Mouse (Mus musculus) heart, postnatal 10 days (tissue): ENCODE measurements around the gene Golt1a. TPM values are rescaled to one million over a fixed set of nuclear protein-coding genes. Genes with fewer than 3 reads are reported as not detected.
A peak's percentile ranks its signal among the peaks of the same experiment; 100 is the strongest.

Source experiments
- DNase-seq, 2 experiments: peaks; one replicate each; pipeline ENCODE4 v3.0.0; 2021
- intact Hi-C: fragments of 180-260 bp; cut with DNase I; formaldehyde crosslinking; loops from one replicate; pipeline ENCODE4 v1.15.1; 2025
- total RNA-seq, 2 experiments: library from RNA; stranded (reverse); gene quantifications; 2 replicates each; pipeline ENCODE4 v1.2.3; 2021

Golt1a gene
- total RNA-seq, 2 experiments from 2014 or later = not detected

DNA sequence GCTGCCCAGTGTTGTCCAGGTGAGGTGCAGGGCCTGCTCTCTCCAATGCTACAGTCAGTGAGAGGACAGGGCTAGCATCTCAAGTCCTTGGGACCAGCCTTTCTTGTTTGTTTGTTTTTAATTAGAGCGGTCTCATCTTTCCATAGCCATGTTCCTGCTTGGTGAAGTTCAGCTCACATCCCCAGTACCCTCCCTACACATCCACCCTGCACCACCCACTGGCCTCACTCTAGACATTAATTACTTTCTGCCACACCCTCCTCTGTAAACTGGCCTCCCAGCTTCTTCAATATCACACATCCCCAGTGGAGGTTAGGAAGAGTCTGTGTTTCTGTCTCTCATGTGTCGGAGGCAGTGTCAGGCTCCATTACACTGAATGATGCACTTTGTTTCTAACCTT is 34.8 kb downstream of the Golt1a start:
- intact Hi-C loops = no loop called here
- DNase-seq = no peak

DNA sequence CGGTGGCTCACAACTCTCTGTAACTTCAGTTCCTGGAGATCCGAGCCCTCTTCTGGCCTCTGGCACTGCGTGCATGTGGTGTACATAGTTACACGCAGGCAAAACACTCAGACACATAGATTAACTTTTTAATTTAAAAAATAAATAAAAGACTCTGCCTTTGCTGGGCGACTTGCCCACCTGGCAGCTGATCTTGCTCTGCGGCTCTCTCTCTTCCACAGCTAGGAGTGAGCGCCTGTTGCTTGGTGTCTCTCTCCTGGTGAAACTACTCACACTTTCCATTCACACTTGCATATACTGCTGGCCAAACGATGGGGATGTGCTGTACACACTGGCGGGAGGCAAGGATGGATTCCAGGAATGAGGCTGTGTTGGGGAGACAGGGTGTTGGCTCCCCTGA is 36.9 kb downstream of the Golt1a start:
- DNase-seq = no peak
- intact Hi-C loops = no loop called here

DNA sequence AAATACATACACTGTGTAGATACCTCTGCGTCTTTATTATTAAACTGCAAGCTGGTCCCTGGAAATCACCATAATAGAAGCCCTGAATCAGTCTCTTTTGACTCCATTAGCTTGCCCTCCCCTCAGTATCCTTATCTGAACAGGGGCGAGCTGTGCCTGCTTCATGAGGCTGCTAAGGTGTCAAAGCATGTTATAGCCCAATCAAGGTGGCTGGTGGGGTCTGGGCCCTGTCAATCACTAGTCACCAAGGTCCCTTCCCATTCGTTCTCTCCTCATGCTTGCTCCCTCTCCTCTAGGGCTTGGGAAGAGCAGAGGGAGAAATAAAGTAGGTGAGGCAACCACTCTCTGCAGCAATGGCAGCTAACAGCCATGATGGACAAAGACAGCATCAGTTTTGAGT is 37.6 kb downstream of the Golt1a start:
- no peak for DNase-seq

DNA sequence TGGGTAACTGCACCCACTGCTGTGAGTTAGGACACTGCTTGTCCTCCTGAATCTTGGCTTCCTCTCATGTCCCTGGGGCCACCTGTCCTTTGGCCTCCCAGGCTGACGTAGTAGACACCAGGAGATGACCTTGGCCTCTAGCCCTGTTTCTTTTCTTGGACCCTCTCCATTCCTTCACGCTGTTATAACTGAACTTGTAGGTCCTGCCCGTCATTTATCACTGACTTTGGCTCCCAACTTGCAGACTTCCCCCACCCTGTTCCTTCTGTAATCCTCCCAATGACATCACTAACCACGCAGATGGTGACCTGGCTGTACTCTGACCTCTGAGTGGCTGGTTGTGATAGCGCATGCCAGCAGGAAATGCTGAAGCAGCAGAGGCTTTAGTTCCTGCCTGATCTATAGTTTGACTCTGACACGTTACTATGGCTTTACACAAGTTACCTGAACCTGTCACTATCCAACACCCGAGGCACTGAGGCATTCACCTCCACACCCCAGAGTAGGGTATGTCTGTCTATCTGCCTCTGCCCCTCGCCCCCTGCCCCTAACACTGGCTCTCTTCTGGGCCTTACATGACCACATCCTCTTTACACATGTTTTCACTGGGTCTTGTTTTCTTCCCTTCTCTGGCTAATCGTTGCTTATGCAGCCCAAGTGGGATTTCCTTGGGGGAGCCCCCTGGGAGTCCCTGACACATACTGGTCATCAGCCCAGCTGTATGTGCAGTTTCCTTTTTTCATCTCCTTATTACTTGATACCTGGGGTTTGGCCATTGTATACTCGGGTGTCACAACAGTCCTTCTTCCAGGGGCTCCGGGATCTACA is 38.3 kb downstream of the Golt1a start:
- intact Hi-C loops = no loop called here

More for the DNA sequence above, 37.6 kb downstream of the Golt1a start:
- intact Hi-C loops = no loop called here

DNA sequence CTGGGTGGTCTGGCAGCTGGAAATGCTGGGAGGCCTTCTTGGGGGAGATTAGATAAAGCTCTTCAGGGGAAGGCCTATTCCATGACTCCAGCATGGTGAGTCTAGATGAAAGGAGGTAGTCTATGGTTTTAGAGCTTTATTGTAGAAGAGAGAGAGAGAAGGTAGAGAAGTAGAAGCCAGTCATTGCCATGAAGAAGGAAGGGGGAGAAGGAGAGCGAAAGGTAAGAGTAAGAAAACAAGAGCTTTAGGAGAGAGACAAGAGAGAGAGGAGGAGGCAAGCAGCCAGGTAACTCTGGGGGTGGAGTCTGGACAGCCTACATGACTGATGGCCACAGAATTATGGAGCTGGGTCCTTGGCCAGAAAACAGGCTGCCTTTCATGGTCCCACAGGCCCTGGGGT is 40.6 kb downstream of the Golt1a start, which contains the start of gene Ren1:
Gene Ren1, plus strand, starts transcription at position 301 of the 400 bp plus-strand sequence.
- intact Hi-C loops = no loop called here

More for the DNA sequence above, 38.3 kb downstream of the Golt1a start:
- no peak for DNase-seq

DNA sequence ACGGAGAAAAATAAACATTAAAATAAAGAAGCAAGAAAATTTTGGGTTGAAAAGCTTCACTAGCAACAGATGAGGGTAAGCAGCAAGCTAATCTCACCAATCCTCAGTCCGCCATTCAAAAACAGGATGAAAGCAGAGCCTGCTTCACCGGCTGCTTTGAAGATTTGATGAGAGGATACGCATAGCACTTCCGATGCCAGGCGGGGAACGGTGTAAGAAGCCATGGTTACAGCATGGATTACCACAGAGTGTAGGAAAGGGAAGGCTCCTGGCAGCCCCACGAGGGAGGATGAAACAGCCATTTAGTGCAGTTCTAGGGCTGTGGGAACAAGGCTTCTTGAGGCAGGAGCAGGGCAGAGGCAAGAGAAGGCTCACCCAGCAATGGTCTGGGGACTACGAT is 42.2 kb downstream of the Golt1a start:
- intact Hi-C loops = loop anchor here (2.0 kb wide), 1 partner anchor 175 kb away; no protein-coding TSS in a partner anchor
- no peak for DNase-seq

More for the DNA sequence above, 40.6 kb downstream of the Golt1a start, which contains the start of gene Ren1:
- no peak for DNase-seq

DNA sequence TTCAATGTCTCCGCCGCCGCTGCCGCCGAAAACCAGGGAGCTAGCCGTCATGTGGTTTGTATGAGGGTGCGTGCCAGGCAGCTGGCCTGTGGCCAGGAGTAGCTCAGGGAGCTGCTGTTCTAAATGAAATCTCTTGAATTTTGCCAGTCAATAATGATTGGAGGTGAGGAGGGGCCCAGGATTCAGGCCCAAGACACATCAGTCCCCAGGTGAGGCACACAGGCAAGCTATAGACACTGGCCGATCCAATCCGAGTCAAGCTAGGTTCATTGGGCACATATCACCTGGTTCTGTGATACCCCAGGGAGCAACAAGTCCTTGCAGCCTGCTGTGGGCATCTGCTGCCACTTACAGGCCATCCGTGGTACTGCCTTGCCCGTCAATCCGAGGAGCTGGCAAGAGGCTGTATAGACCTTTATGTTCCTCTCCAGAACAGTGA is 43.8 kb downstream of the Golt1a start:
- intact Hi-C loops = loop anchor here (1.0 to 2.0 kb wide), 2 partner anchors 39 to 177 kb away; no protein-coding TSS in a partner anchor
- peak; percentile 71 to 84 for DNase-seq

DNA sequence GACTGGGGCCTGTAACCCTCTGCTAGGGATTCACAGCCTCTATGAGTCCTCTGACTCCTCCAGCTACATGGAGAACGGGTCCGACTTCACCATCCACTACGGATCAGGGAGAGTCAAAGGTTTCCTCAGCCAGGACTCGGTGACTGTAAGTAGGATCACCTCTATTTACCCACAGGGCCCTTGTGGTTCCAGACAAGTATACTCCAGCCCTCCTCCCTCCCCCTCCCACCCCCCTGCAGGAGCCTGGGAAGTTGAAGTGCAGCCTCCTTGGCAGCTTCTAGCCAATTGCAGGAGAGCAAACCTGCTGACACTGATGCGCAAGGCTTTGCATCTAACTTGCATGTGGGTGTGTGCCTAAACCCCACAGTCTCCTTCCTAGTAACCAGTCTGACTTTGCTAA is 45.9 kb downstream of the Golt1a start:
- DNase-seq = no peak
- intact Hi-C loops = no loop called here

DNA sequence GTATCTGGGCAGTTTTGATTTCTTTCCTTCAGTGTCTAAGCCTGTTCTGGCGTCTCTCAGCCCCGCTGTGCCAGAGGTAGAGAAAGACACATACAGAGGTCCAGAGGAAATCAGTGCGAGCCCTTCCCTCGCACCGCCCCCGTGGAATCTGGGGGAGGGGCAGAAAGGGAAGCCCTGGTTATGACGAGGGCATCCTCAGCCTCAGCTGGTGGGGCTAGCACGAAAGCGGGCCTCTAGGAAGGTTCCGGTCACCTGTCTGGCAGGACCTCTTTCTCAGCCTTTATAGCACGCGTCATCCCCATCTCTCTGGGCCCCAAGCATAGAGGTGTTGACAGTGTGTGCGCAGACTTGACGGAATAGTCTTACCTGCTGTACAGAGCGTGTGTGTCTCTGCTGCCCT is 46.3 kb downstream of the Golt1a start:
- no peak for DNase-seq
- intact Hi-C loops = no loop called here

DNA sequence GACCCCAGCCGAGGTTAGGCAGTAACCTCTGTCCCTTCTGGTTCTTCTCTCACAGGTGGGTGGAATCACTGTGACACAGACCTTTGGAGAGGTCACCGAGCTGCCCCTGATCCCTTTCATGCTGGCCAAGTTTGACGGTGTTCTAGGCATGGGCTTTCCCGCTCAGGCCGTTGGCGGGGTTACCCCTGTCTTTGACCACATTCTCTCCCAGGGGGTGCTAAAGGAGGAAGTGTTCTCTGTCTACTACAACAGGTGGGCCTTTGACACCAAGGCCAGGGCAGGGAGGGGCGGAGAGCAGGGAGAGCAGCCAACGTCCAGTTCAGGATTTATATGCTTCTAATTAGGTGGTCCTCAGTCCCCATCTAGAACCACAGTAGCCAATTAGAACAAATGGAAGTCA is 46.7 kb downstream of the Golt1a start:
- DNase-seq = no peak
- intact Hi-C loops = no loop called here

DNA sequence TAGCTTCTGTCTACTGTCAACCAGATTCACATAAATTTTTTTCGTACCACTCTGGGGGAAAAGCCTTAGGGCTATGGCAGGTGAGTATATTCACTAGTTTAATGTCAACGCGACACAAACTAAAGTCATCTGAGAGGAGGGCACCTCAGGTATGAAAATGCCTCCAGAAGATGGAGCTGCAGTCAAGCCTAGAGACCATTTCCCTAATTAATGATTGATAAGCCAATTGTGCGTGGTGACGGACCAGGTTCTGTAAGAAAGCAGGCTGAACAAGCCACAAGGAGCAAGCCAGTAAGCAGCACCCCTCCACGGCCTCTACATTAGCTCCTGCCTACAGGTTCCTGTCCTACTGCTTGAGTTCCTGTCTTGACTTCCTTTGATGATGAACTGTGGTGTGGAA is 51.4 kb downstream of the Golt1a start:
- intact Hi-C loops = no loop called here
- no peak for DNase-seq

DNA sequence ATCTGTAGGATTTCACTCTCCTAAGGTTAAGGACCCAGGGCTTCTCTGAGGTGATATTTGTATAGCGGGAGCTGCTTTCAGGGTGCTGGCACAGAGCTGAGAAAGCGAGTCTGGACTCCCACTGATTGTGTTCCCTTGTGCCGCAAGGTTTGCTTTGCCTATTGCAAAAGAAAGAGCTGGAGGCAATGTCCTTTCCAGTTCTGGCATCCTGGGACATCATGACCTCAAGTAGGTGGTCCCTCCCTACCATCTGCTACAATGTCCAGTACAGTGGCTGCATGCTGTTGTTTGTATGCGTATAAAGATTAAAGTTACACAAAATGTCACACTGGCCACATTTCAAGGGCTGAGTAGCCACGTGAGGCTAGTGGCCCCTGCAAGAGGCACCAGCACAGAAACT is 52.5 kb downstream of the Golt1a start:
- DNase-seq = no peak
- intact Hi-C loops = no loop called here

DNA sequence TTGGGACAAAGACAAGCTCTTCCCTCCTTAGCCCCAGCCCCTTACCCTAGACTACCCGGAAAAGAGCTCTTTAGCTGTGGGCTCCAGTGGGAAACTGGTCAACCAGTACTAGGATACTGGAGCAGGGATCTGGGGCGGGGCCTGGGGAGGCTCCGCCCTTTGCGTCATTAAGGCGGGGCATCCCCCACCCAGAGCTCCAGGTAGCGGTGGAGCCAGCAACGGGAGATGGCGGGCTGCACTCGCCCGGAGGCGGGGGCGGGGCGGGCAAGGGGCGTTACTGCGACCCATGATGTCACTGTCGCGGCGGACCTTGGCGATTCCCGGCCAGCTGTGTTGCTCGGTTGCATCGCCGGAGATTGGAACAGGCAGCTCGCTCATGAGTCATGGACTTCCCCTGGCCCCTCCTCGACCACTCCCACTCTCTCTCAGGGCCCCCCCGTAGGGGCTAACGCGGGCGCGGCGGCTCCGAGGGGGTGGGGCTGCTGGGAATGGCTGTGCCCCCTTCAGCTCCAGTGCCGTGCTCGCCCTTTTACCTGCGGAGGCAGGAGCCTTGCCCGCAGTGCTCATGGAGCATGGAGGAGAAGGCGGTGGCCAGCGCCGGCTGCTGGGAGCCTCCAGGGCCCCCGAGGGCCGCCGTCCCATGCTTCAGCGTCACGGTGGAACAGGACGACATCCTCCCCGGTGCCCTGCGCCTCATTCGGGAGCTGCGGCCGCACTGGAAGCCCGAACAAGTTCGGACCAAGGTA is 53.8 kb downstream of the Golt1a start, which contains the start of gene Etnk2:
Gene Etnk2, plus strand, starts transcription at position 297 of the 746 bp plus-strand sequence.
- DNase-seq = peak; percentile 81 to 82
- intact Hi-C loops = no loop called here

DNA sequence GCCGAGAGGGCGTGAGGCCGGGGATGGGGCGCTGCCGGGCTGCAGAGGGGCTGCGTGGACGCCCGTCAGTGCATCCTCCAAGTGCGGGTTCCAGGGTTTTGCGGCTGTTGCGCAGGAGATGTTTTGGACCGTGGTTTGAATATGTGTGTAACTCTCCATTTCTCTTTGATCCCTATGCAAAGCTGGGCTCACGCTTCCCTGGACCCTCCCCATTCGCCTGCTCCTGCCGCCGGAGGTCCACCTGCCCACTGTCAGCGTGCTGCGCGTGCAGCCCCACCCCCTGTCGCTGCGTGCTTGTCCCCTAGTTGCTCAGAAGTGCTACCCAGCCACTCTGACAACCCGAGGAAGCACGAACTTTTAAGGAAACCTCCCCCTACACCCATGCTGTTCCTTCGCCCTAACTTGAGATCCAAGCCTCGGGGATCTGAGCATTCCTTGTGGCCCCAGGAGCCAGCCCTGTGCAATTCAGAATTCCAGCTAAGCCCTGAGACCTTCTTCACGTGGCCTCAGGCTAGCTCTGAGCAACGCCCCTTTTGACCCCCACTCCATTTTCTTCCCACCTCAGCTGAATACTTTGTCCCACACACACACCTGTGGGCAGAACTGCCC is 54.5 kb downstream of the Golt1a start:
- intact Hi-C loops = no loop called here
- DNase-seq = no peak

DNA sequence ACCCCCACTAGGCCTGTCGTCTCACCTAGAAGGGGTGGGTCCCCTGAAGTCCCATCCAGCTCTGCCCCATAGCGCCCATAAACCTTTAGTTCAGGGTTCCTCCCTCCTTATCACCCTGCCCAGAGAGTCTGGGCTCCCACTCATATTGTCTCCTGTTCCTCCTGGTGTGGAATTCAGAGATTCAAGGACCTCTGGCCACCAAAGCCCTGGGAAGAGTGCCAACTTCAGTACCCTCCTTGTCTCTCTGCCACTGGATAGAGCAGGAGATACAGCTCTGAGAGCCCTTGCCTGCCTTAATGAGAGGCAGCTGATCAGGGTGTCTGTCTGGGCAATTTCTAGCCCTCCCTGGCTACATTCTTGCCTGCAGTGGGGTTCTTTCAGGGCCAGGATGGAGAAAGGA is 55.3 kb downstream of the Golt1a start:
- DNase-seq = no peak
- intact Hi-C loops = no loop called here

DNA sequence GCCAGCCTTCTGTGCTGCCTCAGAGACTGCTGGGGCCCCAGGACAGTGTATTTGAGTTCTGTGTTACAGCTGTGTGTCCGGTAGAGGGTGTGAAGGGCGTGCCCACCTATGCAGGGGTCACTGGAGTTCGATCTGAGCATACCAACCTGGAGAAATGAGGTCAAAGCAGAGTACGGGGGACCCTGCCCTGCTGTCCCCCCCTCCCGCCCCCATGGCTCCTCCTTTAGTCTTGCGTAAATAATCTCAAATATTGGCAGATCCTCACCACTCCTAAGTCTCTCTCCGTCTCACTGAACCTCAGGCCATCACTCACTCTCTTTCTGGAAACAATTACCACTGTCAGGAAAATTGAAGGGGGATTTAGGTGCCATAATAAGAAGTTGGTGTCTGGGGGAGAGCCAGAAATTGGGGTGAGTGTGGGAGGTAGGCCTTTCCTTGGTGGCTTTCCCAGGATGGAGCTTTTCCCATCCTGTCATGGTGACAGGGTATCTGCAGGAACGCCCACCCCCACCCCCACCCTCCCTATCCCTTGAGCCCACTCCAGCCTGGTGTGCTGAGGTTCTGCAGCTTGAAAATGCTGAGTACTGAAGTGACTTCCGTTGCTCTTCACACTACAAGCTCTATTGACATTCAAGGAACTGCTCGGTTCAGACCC is 57.5 kb downstream of the Golt1a start:
- intact Hi-C loops = no loop called here
- no peak for DNase-seq

DNA sequence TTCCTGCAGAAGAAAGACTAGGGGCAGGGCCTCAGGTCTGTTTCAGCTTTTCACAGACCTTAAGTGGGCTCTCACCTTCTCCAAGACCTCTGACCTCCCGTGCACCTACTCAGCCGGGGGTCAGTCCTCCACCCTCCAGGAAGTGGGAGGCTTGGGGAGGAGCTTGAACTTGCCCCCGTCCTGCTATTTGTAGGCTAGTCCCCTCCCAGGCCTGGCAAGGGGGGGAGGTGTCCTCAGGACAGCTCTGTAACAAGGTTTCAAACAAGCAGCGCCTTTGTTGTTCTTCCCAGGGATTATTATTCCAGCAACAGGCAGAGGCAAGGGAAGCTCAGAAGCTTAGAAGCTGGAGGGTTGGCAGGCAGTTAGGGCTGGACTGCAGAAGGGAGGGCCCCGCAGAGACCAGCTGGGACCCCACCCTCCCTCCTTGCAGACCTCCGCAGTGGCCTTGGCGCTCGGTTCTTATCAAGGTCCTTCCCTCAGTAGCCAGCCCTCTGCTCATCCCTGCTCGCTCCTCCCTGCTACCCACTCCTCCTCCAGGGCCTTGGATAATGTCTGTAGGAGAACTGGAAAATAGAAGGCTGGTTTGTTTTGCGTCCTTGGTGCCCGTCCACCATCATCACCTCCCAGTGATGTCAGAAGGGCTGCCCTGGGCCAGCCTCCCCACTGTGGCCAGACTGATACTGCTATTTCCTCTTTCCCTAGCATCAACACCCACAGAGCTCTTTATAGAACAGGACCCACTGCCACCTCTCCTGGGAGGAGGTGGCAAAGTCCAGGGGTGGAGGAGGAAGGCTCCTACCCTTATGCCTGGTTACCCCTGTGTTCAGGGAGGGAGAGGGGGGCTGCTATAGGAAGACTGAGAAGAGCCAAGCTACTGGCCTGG is 58.2 kb downstream of the Golt1a start:
- DNase-seq = peak; percentile 44 to 52

DNA sequence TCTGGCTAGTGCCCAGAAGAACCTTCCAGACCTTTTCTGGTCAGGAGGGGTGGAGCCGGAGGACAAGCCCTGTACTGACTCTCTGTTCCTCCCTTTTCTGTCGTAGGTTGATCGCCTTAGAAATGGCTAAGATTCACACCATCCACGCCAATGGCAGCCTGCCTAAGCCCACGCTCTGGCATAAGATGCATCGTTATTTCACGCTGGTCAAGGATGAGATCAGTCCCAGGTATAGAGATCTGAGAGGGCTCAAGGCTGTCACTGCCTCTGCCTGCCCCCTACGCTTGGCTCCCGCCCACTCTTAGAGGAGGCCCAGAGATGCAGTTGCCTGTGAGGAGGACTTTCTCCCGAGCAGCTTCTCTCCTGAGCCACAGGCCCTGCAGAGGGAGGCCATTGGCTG is 59.0 kb downstream of the Golt1a start:
- intact Hi-C loops = no loop called here
- DNase-seq = no peak

More for the DNA sequence above, 58.2 kb downstream of the Golt1a start:
- intact Hi-C loops = no loop called here

DNA sequence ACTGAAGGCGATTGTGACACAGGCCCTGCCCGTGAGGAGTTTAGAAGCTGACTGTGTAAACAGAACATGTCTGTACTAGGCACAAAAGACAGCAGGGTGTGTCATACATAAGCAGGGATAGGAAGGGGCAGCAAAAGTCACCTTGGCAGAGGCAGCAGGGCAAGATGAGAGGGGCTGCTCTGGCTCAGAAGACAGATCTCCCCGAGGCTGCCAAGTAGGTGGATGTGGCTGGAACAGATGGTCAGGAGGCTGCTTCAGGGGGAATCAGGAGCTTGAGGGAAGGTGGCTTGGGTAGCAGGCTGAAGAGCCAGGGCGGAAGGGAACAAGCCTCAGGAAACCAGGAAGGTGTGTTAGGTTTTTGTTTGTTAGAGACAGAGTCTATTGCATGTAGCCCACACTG is 60.8 kb downstream of the Golt1a start:
- intact Hi-C loops = no loop called here
- no peak for DNase-seq

DNA sequence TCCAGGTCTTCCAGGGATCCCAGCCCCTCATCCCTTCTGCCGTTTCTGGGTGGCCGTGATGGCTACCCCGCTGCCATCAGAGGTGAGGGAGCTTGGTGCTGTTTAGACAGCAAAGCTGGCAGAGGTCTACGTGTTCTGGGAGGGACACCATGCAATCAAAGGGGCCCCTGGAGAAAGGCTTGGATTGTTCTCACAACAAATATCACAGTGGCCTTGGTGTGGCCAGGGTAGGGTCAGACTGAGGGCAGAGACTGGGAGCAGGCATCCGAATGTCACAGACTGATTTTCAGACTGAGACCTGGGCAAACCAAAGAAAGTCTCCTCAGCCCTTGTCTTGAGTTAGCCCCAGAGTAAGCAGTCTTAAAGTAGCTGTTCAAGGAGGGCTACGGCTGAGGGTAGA is 61.8 kb downstream of the Golt1a start:
- no peak for DNase-seq
- intact Hi-C loops = no loop called here
